In genomic region chr1:52631570-52631969, GRCm38 (mm10) we compare ENCODE assay signal across 8 mouse cellular contexts. TPM values are rescaled to one million over a fixed set of nuclear protein-coding genes. Genes with fewer than 3 reads are reported as not detected.
DNase-seq lines count a peak whose midpoint lies in the region; ATAC-seq and TF ChIP-seq lines count a peak whose summit lies in the region.

No protein-coding gene starts in this region.

- in situ Hi-C loops in Patski (cut with MboI; ENCODE audit: low pct_unique_long_range_greater_than_20kb) = loop anchor here (5.0 to 10.0 kb wide), 2 partner anchors 134 to 487 kb away; no protein-coding TSS in a partner anchor

- H3K9ac ChIP-seq in kidney, embryonic 16.5 days (replicated peaks; ENCODE audit: low read length) = no peak overlapping the region
- H3K9ac ChIP-seq in hindbrain, embryonic 13.5 days = peak overlapping the region; percentile 92
- peak overlapping the region; percentile 78; the same call in 1 of the 2 replicates for H3K9ac ChIP-seq in midbrain, embryonic 15.5 days

- CTCF ChIA-PET in Patski (lab: Charles Lee) = interaction anchor here (0.7 to 1.7 kb wide), 5 partner anchors 8 to 325 kb away, joined by 3 read pairs; no protein-coding TSS in a partner anchor

- POLR2A ChIA-PET in Patski (lab: Charles Lee) = no interaction called here

- H3K27me3 ChIP-seq in kidney, embryonic 16.5 days (ENCODE audit: insufficient read depth, low read length) = no peaks in the 10 kb centered on the region
- no peaks in the 10 kb centered on the region for H3K27me3 ChIP-seq in Patski
- no peaks in the 10 kb centered on the region for H3K27me3 ChIP-seq in hindbrain, embryonic 13.5 days
- no peaks in the 10 kb centered on the region for H3K27me3 ChIP-seq in midbrain, embryonic 15.5 days (replicated peaks)

- no peak overlapping the region for H3K27ac ChIP-seq in kidney, embryonic 16.5 days (ENCODE audit: low read length)
- H3K27ac ChIP-seq in hindbrain, embryonic 13.5 days = peak overlapping the region; percentile 92; the same call in 1 of the 2 replicates
- peak overlapping the region; percentile 90; the same call in 1 of the 2 replicates for H3K27ac ChIP-seq in midbrain, embryonic 15.5 days

- DNase-seq in kidney, postnatal 25 days = no peak
- DNase-seq in Patski (ENCODE audit: low read depth, low spot score) = no peak
- no peak for DNase-seq in frontal cortex, postnatal 10 days (ENCODE audit: low spot score in 2 of 2)
- no peak for DNase-seq in yolk sac, embryonic 10.5 days (ENCODE audit: low spot score)

- H3K4me1 ChIP-seq in kidney, embryonic 16.5 days (ENCODE audit: insufficient read depth, low read length) = peaks cover 9% of the 10 kb centered on the region
- H3K4me1 ChIP-seq in hindbrain, embryonic 13.5 days (replicated peaks) = peaks cover 13% of the 10 kb centered on the region
- peaks cover 9% of the 10 kb centered on the region for H3K4me1 ChIP-seq in midbrain, embryonic 15.5 days

- WGBS in kidney, embryonic 16.5 days = 54% methylated on average over 2 of the region's 2 CpGs
- WGBS in hindbrain, embryonic 13.5 days = 83% methylated on average over 2 of the region's 2 CpGs
- 66% methylated on average over 2 of the region's 2 CpGs for WGBS in midbrain, embryonic 15.5 days

- peak; percentile 42 for TF ChIP-seq CTCF in Patski (IDR thresholded peaks at IDR 0.05)

- H3K36me3 ChIP-seq in kidney, embryonic 16.5 days (ENCODE audit: insufficient read depth, low read length) = no peaks in the 10 kb centered on the region
- H3K36me3 ChIP-seq in hindbrain, embryonic 13.5 days = no peaks in the 10 kb centered on the region
- H3K36me3 ChIP-seq in midbrain, embryonic 15.5 days (replicated peaks) = no peaks in the 10 kb centered on the region

- no peaks in the 10 kb centered on the region for H3K9me3 ChIP-seq in kidney, embryonic 16.5 days (ENCODE audit: low read length)
- H3K9me3 ChIP-seq in hindbrain, embryonic 13.5 days = no peaks in the 10 kb centered on the region
- H3K9me3 ChIP-seq in midbrain, embryonic 15.5 days = no peaks in the 10 kb centered on the region

- H3K4me3 ChIP-seq in kidney, embryonic 16.5 days (ENCODE audit: low read length) = peak overlapping the region; percentile 96
- H3K4me3 ChIP-seq in hindbrain, embryonic 13.5 days = peak overlapping the region; percentile 89
- peak overlapping the region; percentile 78 for H3K4me3 ChIP-seq in midbrain, embryonic 15.5 days

- peak overlapping the region; percentile 47 for H3K4me2 ChIP-seq in kidney, embryonic 16.5 days (replicated peaks; ENCODE audit: low read depth, low read length)
- H3K4me2 ChIP-seq in hindbrain, embryonic 13.5 days = peak overlapping the region; percentile 54
- H3K4me2 ChIP-seq in midbrain, embryonic 15.5 days = peak overlapping the region; percentile 55

- no peak for ATAC-seq in kidney, embryonic 16.5 days (ENCODE audit: low FRiP score, low TSS enrichment)
- ATAC-seq in Patski = no peak
- no peak for ATAC-seq in hindbrain, embryonic 13.5 days (ENCODE audit: low FRiP score)
- peak; percentile 5; the same call in 1 of the 2 replicates for ATAC-seq in midbrain, embryonic 15.5 days (replicated peaks)
- ATAC-seq in frontal cortex, adult (ENCODE audit: low TSS enrichment) = no peak

RNA-seq across cellular contexts. Expression of gene Nemp2, which starts 1.1 kb away (rescaled TPM):
- 9.9 and 11.7 TPM in 2 replicates for polyA plus RNA-seq in kidney, embryonic 16.5 days (2015; fragmentation: Nextera tagmentation; extraction: Ambion mirVana)
- polyA plus RNA-seq in Patski (2021) = 6.6 TPM
- 6.3 and 7.1 TPM in 2 replicates for polyA plus RNA-seq in hindbrain, embryonic 13.5 days (2015; fragmentation: Nextera tagmentation; extraction: Ambion mirVana)
- polyA plus RNA-seq in midbrain, embryonic 15.5 days (2015; fragmentation: Nextera tagmentation; extraction: Ambion mirVana) = 5.3 and 5.4 TPM in 2 replicates
